Mouse (Mus musculus) ES-E14 (cell line): ENCODE measurements around the gene Galnt14.

Experiments
- CHD2 ChIP-seq: IDR thresholded peaks from 2 replicates; pipeline ENCODE4 v1.6.1; 2014; ENCODE audit warnings: mild to moderate bottlenecking, low read depth, low read length, inconsistent platforms
- HCFC1 ChIP-seq: IDR thresholded peaks from 2 replicates; pipeline ENCODE4 v1.6.1; 2012; ENCODE audit warnings: low read length, inconsistent platforms, borderline replicate concordance; ENCODE audit not compliant: insufficient read depth
- MAFK ChIP-seq: IDR thresholded peaks from 2 replicates; pipeline ENCODE4 v1.6.1; 2014; ENCODE audit warnings: mild to moderate bottlenecking, low read depth, low read length, inconsistent platforms; ENCODE audit not compliant: insufficient read depth

DNA sequence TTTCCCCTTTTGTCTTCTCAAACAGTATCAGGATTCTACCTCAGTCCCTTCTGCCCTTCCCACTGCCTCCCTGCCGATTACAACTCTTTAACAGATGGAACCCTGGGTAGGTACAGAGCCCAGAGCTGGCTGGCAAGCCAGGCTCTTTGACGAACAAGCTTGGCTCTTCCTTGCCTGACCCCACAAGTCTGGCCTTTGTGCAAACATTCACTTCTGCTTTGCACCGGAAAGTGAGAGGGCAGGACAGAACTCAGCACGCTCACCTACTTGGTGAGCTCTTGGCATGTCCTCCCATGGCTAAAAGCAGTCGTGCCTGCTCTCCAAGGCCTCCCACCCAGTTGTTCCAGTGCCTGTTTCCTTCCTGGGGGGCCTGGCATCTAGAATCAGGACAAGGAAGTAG is 137.4 kb downstream of the Galnt14 start:
- no peak for TF ChIP-seq HCFC1
- TF ChIP-seq CHD2: no peak
- no peak for TF ChIP-seq MAFK
